ENCODE assay signal across 13 mouse cellular contexts in the genomic region with DNA sequence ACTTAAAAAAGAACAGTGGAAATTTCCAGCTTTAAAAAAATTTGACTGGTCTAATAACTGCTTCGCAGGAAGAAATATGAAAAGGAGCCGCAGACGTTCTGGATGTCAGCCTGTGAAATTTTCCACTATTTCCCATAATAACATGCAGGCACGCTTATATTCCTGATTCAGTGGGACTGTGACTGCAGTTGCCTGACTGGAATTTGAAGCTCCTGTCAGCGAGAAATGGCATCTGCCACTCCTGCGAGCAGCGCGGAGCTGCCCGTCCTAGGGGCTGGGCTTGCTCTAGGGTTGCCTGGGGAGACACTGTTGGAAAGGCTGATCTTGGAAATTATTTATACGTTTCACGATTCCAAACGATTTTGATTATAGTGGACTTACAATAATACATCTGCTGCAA. TPM values are rescaled to one million over a fixed set of nuclear protein-coding genes. Genes with fewer than 3 reads are reported as not detected.
A peak's percentile ranks its signal among the peaks of the same experiment; 100 is the strongest.
DNase-seq lines count a peak whose midpoint lies in the region; ATAC-seq and TF ChIP-seq lines count a peak whose summit lies in the region.
"Had no signal": no experiment of that assay in that cellular context is flagged by ENCODE, and none has a peak within 500 bp of the region (broad histone marks: within the 10 kb centered on the region; RNA-seq: fewer than 3 reads in every experiment).

No protein-coding gene starts in this region.

- WGBS in forebrain, embryonic 13.5 days: 72% methylated on average over 12 of the region's 12 CpGs
- WGBS in forebrain, embryonic 12.5 days: 79% methylated on average over 12 of the region's 12 CpGs
- WGBS in hindbrain, embryonic 11.5 days: 71% methylated on average over 12 of the region's 12 CpGs
- 70% methylated on average over 12 of the region's 12 CpGs for WGBS in hindbrain, embryonic 10.5 days
- WGBS in midbrain, embryonic 10.5 days: 75% methylated on average over 12 of the region's 12 CpGs

- in situ Hi-C loops in ES-E14 (cut with MboI; ENCODE audit: low sequenced_read_pairs in 2 of 2, unreplicated experiment in 2 of 2): loop anchor here in 1 of 2 experiments (25.0 kb wide), 1 partner anchor 98 kb away; no protein-coding TSS in a partner anchor

- DNase-seq in hindbrain, embryonic 11.5 days (ENCODE audit: low spot score): no peak
- no peak for DNase-seq in hindbrain, embryonic 10.5 days (ENCODE audit: low spot score)
- DNase-seq in ES-E14 (ENCODE audit: low read depth, low spot score): no peak
- DNase-seq in midbrain, embryonic 10.5 days (ENCODE audit: low spot score): no peak
- DNase-seq in spleen, postnatal 10 days (ENCODE audit: low spot score in 2 of 2): no peak
- no peak for DNase-seq in urinary bladder, adult 2 months (ENCODE audit: low spot score)
- DNase-seq: adrenal gland, postnatal 25 days; cerebellum, adult 9-10 months; kidney, postnatal 36 days had no signal

- no peak overlapping the region for H3K4me2 ChIP-seq in forebrain, embryonic 13.5 days
- H3K4me2 ChIP-seq in forebrain, embryonic 12.5 days: no peak overlapping the region
- 0 out of 2 replicates have a peak overlapping the region, but pooled peaks have one; percentile 6 for H3K4me2 ChIP-seq in hindbrain, embryonic 11.5 days (replicated peaks; ENCODE audit: low read depth, low read length)
- H3K4me2 ChIP-seq: hindbrain, embryonic 12.5 days had no signal

- peaks cover 27% of the 10 kb centered on the region for H3K4me1 ChIP-seq in forebrain, embryonic 13.5 days
- peaks cover 26% of the 10 kb centered on the region for H3K4me1 ChIP-seq in forebrain, embryonic 12.5 days
- H3K4me1 ChIP-seq in hindbrain, embryonic 11.5 days (replicated peaks; ENCODE audit: control insufficient read depth, insufficient read depth, low read length): peaks cover 3% of the 10 kb centered on the region; the same call in 1 of the 2 replicates
- H3K4me1 ChIP-seq in hindbrain, embryonic 10.5 days (replicated peaks): peaks cover 40% of the 10 kb centered on the region
- peaks cover 19% of the 10 kb centered on the region in 2 experiments for H3K4me1 ChIP-seq in ES-E14 (ENCODE audit: control insufficient read depth in 2 of 2, insufficient read depth in 2 of 2, low read length in 2 of 2, poor library complexity in 1 of 2)
- peaks cover 41% of the 10 kb centered on the region for H3K4me1 ChIP-seq in midbrain, embryonic 10.5 days

- H3K9me3 ChIP-seq in forebrain, embryonic 13.5 days (replicated peaks): no peaks in the 10 kb centered on the region
- H3K9me3 ChIP-seq in forebrain, embryonic 12.5 days: no peaks in the 10 kb centered on the region
- no peaks in the 10 kb centered on the region for H3K9me3 ChIP-seq in hindbrain, embryonic 11.5 days (ENCODE audit: control insufficient read depth, low read length)
- H3K9me3 ChIP-seq in hindbrain, embryonic 10.5 days: no peaks in the 10 kb centered on the region
- H3K9me3 ChIP-seq in ES-E14 (ENCODE audit: control insufficient read depth, insufficient read depth, low read depth, low read length): no peaks in the 10 kb centered on the region
- H3K9me3 ChIP-seq in midbrain, embryonic 10.5 days (replicated peaks): no peaks in the 10 kb centered on the region
- H3K9me3 ChIP-seq: hindbrain, embryonic 12.5 days had no signal

- no peak overlapping the region; the same call in 1 of the 2 replicates for H3K27ac ChIP-seq in forebrain, embryonic 13.5 days
- no peak overlapping the region for H3K27ac ChIP-seq in forebrain, embryonic 12.5 days
- no peak overlapping the region for H3K27ac ChIP-seq in hindbrain, embryonic 11.5 days (ENCODE audit: low read depth, low read length)
- H3K27ac ChIP-seq in hindbrain, embryonic 10.5 days: no peak overlapping the region
- H3K27ac ChIP-seq in ES-E14 (ENCODE audit: insufficient read depth, low read depth, low read length, poor library complexity, severe bottlenecking): peak overlapping the region; percentile 25; the same call in 1 of the 2 replicates
- 0 out of 2 replicates have a peak overlapping the region, but pooled peaks have one; percentile 33 for H3K27ac ChIP-seq in midbrain, embryonic 10.5 days (replicated peaks)
- H3K27ac ChIP-seq: hindbrain, embryonic 12.5 days had no signal

- no peaks in the 10 kb centered on the region for H3K36me3 ChIP-seq in forebrain, embryonic 13.5 days (ENCODE audit: poor library complexity, severe bottlenecking)
- no peaks in the 10 kb centered on the region for H3K36me3 ChIP-seq in forebrain, embryonic 12.5 days (replicated peaks)
- no peaks in the 10 kb centered on the region for H3K36me3 ChIP-seq in hindbrain, embryonic 11.5 days (ENCODE audit: control insufficient read depth, insufficient read depth, low read length)
- H3K36me3 ChIP-seq in hindbrain, embryonic 10.5 days: peaks cover 11% of the 10 kb centered on the region; the same call in 1 of the 2 replicates
- H3K36me3 ChIP-seq in ES-E14 (ENCODE audit: control insufficient read depth, insufficient read depth, low read length, poor library complexity, severe bottlenecking): peaks cover 3% of the 10 kb centered on the region; the same call in 1 of the 2 replicates
- H3K36me3 ChIP-seq in midbrain, embryonic 10.5 days: peaks cover 13% of the 10 kb centered on the region
- H3K36me3 ChIP-seq: hindbrain, embryonic 12.5 days had no signal

- ATAC-seq in forebrain, embryonic 13.5 days: no peak
- no peak for ATAC-seq in forebrain, embryonic 12.5 days (ENCODE audit: low FRiP score)
- ATAC-seq in hindbrain, embryonic 11.5 days (ENCODE audit: low FRiP score): no peak

- no peak overlapping the region for H3K4me3 ChIP-seq in forebrain, embryonic 13.5 days
- no peak overlapping the region for H3K4me3 ChIP-seq in forebrain, embryonic 12.5 days (replicated peaks)
- H3K4me3 ChIP-seq in hindbrain, embryonic 11.5 days (ENCODE audit: low read depth, low read length): no peak overlapping the region
- no peak overlapping the region for H3K4me3 ChIP-seq in hindbrain, embryonic 10.5 days
- no peak overlapping the region for H3K4me3 ChIP-seq in ES-E14 (ENCODE audit: insufficient read depth in 1 of 2, low read depth in 1 of 2, low read length in 2 of 2, poor library complexity in 1 of 2, severe bottlenecking in 1 of 2)
- no peak overlapping the region for H3K4me3 ChIP-seq in midbrain, embryonic 10.5 days
- H3K4me3 ChIP-seq: hindbrain, embryonic 12.5 days; myocyte had no signal

- H3K9ac ChIP-seq in forebrain, embryonic 13.5 days: 0 out of 2 replicates have a peak overlapping the region, but pooled peaks have one; percentile 21
- no peak overlapping the region for H3K9ac ChIP-seq in forebrain, embryonic 12.5 days
- H3K9ac ChIP-seq in hindbrain, embryonic 11.5 days (ENCODE audit: low read depth, low read length): no peak overlapping the region
- H3K9ac ChIP-seq in ES-E14 (ENCODE audit: insufficient read depth, low read depth, low read length, poor library complexity, severe bottlenecking): no peak overlapping the region
- H3K9ac ChIP-seq: hindbrain, embryonic 12.5 days had no signal

- no peaks in the 10 kb centered on the region for H3K27me3 ChIP-seq in forebrain, embryonic 13.5 days
- no peaks in the 10 kb centered on the region for H3K27me3 ChIP-seq in forebrain, embryonic 12.5 days
- H3K27me3 ChIP-seq in hindbrain, embryonic 11.5 days (ENCODE audit: control insufficient read depth, insufficient read depth, low read length): no peaks in the 10 kb centered on the region
- no peaks in the 10 kb centered on the region for H3K27me3 ChIP-seq in hindbrain, embryonic 10.5 days (ENCODE audit: insufficient read depth, poor library complexity, severe bottlenecking)
- no peaks in the 10 kb centered on the region for H3K27me3 ChIP-seq in midbrain, embryonic 10.5 days (ENCODE audit: low read depth, poor library complexity, severe bottlenecking)
- H3K27me3 ChIP-seq: hindbrain, embryonic 12.5 days had no signal

TF ChIP-seq in ES-E14, 5 proteins besides CTCF, POLR2A, EP300 and RAD21:
- TF ChIP-seq CHD2 (IDR thresholded peaks at IDR 0.05; ENCODE audit: low read depth, low read length) (no peak), ZC3H11A (IDR thresholded peaks at IDR 0.05; ENCODE audit: borderline replicate concordance, low read depth, low read length) (no peak), MAFK (IDR thresholded peaks at IDR 0.05; ENCODE audit: insufficient read depth, low read depth, low read length) (no peak), HCFC1 (IDR thresholded peaks at IDR 0.05; ENCODE audit: borderline replicate concordance, insufficient read depth, low read length) (no peak), ZNF384 (IDR thresholded peaks at IDR 0.05; ENCODE audit: low read depth, low read length) (no peak)

RNA-seq across cellular contexts. Expression of gene Ncoa3, which starts 17.9 kb away (rescaled TPM):
- polyA plus RNA-seq in forebrain, embryonic 13.5 days (2015; fragmentation: Nextera tagmentation; extraction: Ambion mirVana): 9.1 and 9.7 TPM in 2 replicates
- polyA plus RNA-seq in forebrain, embryonic 12.5 days (2016; fragmentation: Nextera tagmentation; extraction: Ambion mirVana): 12.9 and 13.2 TPM in 2 replicates
- polyA plus RNA-seq in hindbrain, embryonic 11.5 days (2014; fragmentation: Nextera tagmentation; extraction: Ambion mirVana): 16.7 and 17.1 TPM in 2 replicates
- polyA plus RNA-seq in hindbrain, embryonic 10.5 days (2016; fragmentation: Nextera tagmentation; extraction: Ambion mirVana): 14.6 and 16.6 TPM in 2 replicates
- 73.6 and 83.4 TPM in 2 replicates for total RNA-seq in ES-E14 (2012; rRNA removed)
- 15.2 and 15.9 TPM in 2 replicates for polyA plus RNA-seq in midbrain, embryonic 10.5 days (2016; fragmentation: Nextera tagmentation; extraction: Ambion mirVana)
- 34.9 and 36.8 TPM in 2 replicates for polyA plus RNA-seq in urinary bladder, adult 2 months (2012; rRNA removed)

Comparison
In these comparisons a context has a peak if more than half of its experiments do, and no peak if none do; other contexts are left out.
1. H3K27ac ChIP-seq: peak in ES-E14 (single experiment) and midbrain, embryonic 10.5 days (single experiment); none in forebrain, embryonic 13.5 days (single experiment), forebrain, embryonic 12.5 days (single experiment), hindbrain, embryonic 11.5 days (single experiment) and hindbrain, embryonic 10.5 days (single experiment).